Mouse (Mus musculus): ENCODE results near the gene Glb1l. TPM values are rescaled to one million over a fixed set of nuclear protein-coding genes. Genes with fewer than 3 reads are reported as not detected.

Glb1l gene
- total RNA-seq, 2 experiments from 2014 or later, result 13.0 to 57.6 TPM

DNA sequence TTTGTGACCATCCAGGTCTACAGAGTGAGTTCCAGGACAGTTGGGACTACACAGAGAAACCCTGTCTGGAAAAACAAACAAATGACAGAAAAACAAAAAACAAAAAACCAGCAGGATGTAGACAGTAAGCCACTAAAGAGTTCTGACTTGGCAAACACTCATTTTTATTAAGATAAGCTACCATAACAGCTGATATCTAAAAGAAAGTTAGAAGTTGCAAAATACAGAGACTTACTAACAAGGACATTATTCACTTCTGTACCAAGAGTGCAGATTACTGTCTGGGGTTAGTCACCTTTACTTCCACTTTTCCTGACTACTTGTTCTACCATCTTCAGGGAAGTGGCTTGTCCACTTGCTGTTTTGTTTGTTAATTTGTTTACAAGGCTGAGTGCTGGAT, 51.6 kb downstream of the Glb1l start:
- ATAC-seq (replicated peaks; ENCODE audit: poor library complexity, severe bottlenecking), result no peak

DNA sequence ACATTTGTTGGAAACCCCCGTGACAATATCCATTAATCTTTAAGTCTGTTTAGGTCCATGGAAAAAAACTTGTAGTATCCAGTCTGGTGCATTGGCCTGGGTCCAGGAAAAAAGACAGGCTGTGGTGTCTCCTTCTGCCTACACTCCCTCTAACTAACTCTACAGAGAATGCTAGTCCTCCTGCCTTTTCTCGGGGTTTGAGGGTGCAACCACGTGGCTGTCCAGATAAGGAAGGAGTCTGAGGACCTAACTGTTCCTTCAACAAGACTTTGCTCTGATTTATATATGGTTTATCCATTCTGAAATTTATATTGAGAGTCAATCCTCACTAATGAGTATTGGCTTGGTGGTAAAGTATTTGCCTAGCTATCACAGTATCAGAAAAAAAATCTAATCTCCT, 54.8 kb downstream of the Glb1l start:
- ATAC-seq (replicated peaks; ENCODE audit: poor library complexity, severe bottlenecking), result no peak

- ATAC-seq (replicated peaks; ENCODE audit: poor library complexity, severe bottlenecking), result no peak
These were observed 61.9 kb downstream of the Glb1l start for GRCm38 (mm10) chr1:75148727-75149126.

Other genes with a start within 250 kb of the Glb1l start
- 5.2 and 10.1 TPM in 2 replicates for gene Nhej1, start 85.6 kb downstream of the Glb1l start, total RNA-seq (2014; fragmentation: Nextera tagmentation)
- gene Nhej1, start 85.6 kb downstream of the Glb1l start, total RNA-seq (2017), result 5.6 and 13.4 TPM in 2 replicates
- gene Slc23a3, start 76.9 kb downstream of the Glb1l start, total RNA-seq (2014; fragmentation: Nextera tagmentation), result 1.4 TPM in 1 of 2 replicates, not detected in the other
- not detected in 2 replicates for gene Slc23a3, start 76.9 kb downstream of the Glb1l start, total RNA-seq (2017)
- 31.3 and 33.9 TPM in 2 replicates for gene Cnppd1, start 68.1 kb downstream of the Glb1l start, total RNA-seq (2014; fragmentation: Nextera tagmentation)
- gene Cnppd1, start 68.1 kb downstream of the Glb1l start, total RNA-seq (2017), result 33.0 and 36.4 TPM in 2 replicates
- gene Retreg2, start 68.0 kb downstream of the Glb1l start, total RNA-seq (2014; fragmentation: Nextera tagmentation), result 38.3 and 68.0 TPM in 2 replicates
- gene Retreg2, start 68.0 kb downstream of the Glb1l start, total RNA-seq (2017), result 35.5 and 52.0 TPM in 2 replicates
- gene Zfand2b, start 42.2 kb downstream of the Glb1l start, total RNA-seq (2014; fragmentation: Nextera tagmentation), result 18.4 and 19.0 TPM in 2 replicates
- 9.5 and 18.2 TPM in 2 replicates for gene Zfand2b, start 42.2 kb downstream of the Glb1l start, total RNA-seq (2017)
- 8.9 and 10.1 TPM in 2 replicates for gene Abcb6, start 30.4 kb downstream of the Glb1l start, total RNA-seq (2014; fragmentation: Nextera tagmentation)
- gene Abcb6, start 30.4 kb downstream of the Glb1l start, total RNA-seq (2017), result 7.5 and 8.4 TPM in 2 replicates
- 11.3 and 11.6 TPM in 2 replicates for gene Ankzf1, start 18.7 kb downstream of the Glb1l start, total RNA-seq (2014; fragmentation: Nextera tagmentation)
- gene Ankzf1, start 18.7 kb downstream of the Glb1l start, total RNA-seq (2017), result 20.0 and 20.9 TPM in 2 replicates
- 21.5 and 25.7 TPM in 2 replicates for gene Atg9a, start 18.6 kb downstream of the Glb1l start, total RNA-seq (2014; fragmentation: Nextera tagmentation)
- 5.1 and 13.4 TPM in 2 replicates for gene Atg9a, start 18.6 kb downstream of the Glb1l start, total RNA-seq (2017)
- 212 and 224 TPM in 2 replicates for gene Stk16, start within 50 bp of the Glb1l start, total RNA-seq (2014; fragmentation: Nextera tagmentation)
- gene Stk16, start within 50 bp of the Glb1l start, total RNA-seq (2017), result 152 and 160 TPM in 2 replicates
- gene Tuba4a, start 9.1 kb upstream of the Glb1l start, total RNA-seq (2014; fragmentation: Nextera tagmentation), result 541 and 690 TPM in 2 replicates
- gene Tuba4a, start 9.1 kb upstream of the Glb1l start, total RNA-seq (2017), result 491 and 534 TPM in 2 replicates
- not detected in 2 replicates for gene A630095N17Rik, start 21.3 kb upstream of the Glb1l start, total RNA-seq (2014; fragmentation: Nextera tagmentation)
- gene A630095N17Rik, start 21.3 kb upstream of the Glb1l start, total RNA-seq (2017), result 2.7 TPM in 1 of 2 replicates, not detected in the other
- 0.66 and 4.1 TPM in 2 replicates for gene Dnajb2, start 25.6 kb upstream of the Glb1l start, total RNA-seq (2014; fragmentation: Nextera tagmentation)
- 1.5 and 1.6 TPM in 2 replicates for gene Dnajb2, start 25.6 kb upstream of the Glb1l start, total RNA-seq (2017)
- gene Ptprn, start 53.7 kb upstream of the Glb1l start, total RNA-seq (2014; fragmentation: Nextera tagmentation), result not detected in 2 replicates
- not detected in 2 replicates for gene Ptprn, start 53.7 kb upstream of the Glb1l start, total RNA-seq (2017)
- not detected in 2 replicates for gene Resp18, start 67.6 kb upstream of the Glb1l start, total RNA-seq (2014; fragmentation: Nextera tagmentation)
- not detected in 2 replicates for gene Resp18, start 67.6 kb upstream of the Glb1l start, total RNA-seq (2017)
- gene Dnpep, start 107.2 kb upstream of the Glb1l start, total RNA-seq (2014; fragmentation: Nextera tagmentation), result 35.6 and 44.7 TPM in 2 replicates
- 26.6 and 47.7 TPM in 2 replicates for gene Dnpep, start 107.2 kb upstream of the Glb1l start, total RNA-seq (2017)
- not detected in 2 replicates for gene Des, start 149.5 kb upstream of the Glb1l start, total RNA-seq (2014; fragmentation: Nextera tagmentation)
- gene Des, start 149.5 kb upstream of the Glb1l start, total RNA-seq (2017), result not detected in 2 replicates
- not detected in 2 replicates for gene Speg, start 164.5 kb upstream of the Glb1l start, total RNA-seq (2014; fragmentation: Nextera tagmentation)
- 0.05 TPM in 1 of 2 replicates, not detected in the other for gene Speg, start 164.5 kb upstream of the Glb1l start, total RNA-seq (2017)
- 118 and 133 TPM in 2 replicates for gene Gmppa, start 225.1 kb upstream of the Glb1l start, total RNA-seq (2014; fragmentation: Nextera tagmentation)
- gene Gmppa, start 225.1 kb upstream of the Glb1l start, total RNA-seq (2017), result 85.1 and 88.3 TPM in 2 replicates
- not detected in 2 replicates for gene Asic4, start 239.6 kb upstream of the Glb1l start, total RNA-seq (2014; fragmentation: Nextera tagmentation)
- not detected in 2 replicates for gene Asic4, start 239.6 kb upstream of the Glb1l start, total RNA-seq (2017)

All from granulocyte monocyte progenitor cell, adult 5-6 weeks (primary cell).